Comparison of ENCODE assay signal across 29 mouse cellular contexts in the genomic region with DNA sequence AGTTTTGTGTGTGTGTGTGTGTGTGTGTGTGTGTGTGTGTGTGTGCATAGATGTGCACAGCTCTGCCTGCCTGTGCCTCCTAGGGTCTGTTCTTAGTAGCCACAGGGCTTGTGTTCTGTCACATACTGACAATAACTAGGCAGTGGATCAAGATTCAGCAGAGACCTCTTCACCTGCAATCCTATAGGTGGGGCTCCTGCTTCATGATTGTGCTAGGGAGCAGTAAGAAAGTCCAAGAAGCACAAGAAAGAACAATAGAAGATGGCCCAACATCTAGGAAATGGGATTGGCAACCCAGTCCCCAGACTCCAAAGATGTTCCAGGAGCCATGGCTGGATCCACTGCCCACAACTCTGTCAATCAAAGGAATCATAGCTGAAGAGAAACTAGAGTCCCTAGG. TPM values are rescaled to one million over a fixed set of nuclear protein-coding genes. Genes with fewer than 3 reads are reported as not detected.
DNase-seq lines count a peak whose midpoint lies in the region; ATAC-seq and TF ChIP-seq lines count a peak whose summit lies in the region.
"Had no signal": no experiment of that assay in that cellular context is flagged by ENCODE, and none has a peak within 500 bp of the region (broad histone marks: within the 10 kb centered on the region; RNA-seq: fewer than 3 reads in every experiment).

No protein-coding gene starts in this region.

- no peaks in the 10 kb centered on the region for H3K79me2 ChIP-seq in CH12.LX (replicated peaks; ENCODE audit: control insufficient read depth, extremely low read depth, insufficient read depth, poor library complexity, severe bottlenecking)

- TF ChIP-seq EP300 in CH12.LX (IDR thresholded peaks at IDR 0.05; ENCODE audit: low read length) = no peak

- H3K4me1 ChIP-seq in kidney, postnatal 0 days (replicated peaks; ENCODE audit: insufficient read depth, low read length) = no peaks in the 10 kb centered on the region
- H3K4me1 ChIP-seq in kidney, embryonic 14.5 days (ENCODE audit: control insufficient read depth, insufficient read depth, low read length) = no peaks in the 10 kb centered on the region
- H3K4me1 ChIP-seq in CH12.LX (ENCODE audit: control insufficient read depth in 1 of 2, insufficient read depth in 2 of 2) = no peaks in the 10 kb centered on the region
- H3K4me1 ChIP-seq: intestine, embryonic 15.5 days; limb, embryonic 12.5 days; neural tube, embryonic 15.5 days had no signal

- H3K9ac ChIP-seq in kidney, postnatal 0 days (ENCODE audit: low read depth, low read length) = no peak overlapping the region
- H3K9ac ChIP-seq in kidney, embryonic 14.5 days (ENCODE audit: low read depth, low read length) = no peak overlapping the region
- no peak overlapping the region for H3K9ac ChIP-seq in CH12.LX (ENCODE audit: insufficient read depth, low read depth)
- H3K9ac ChIP-seq: forebrain, postnatal 0 days; hindbrain, embryonic 13.5 days; intestine, embryonic 15.5 days; kidney, embryonic 15.5 days; limb, embryonic 12.5 days; liver, postnatal 0 days; neural tube, embryonic 15.5 days had no signal

- no peak overlapping the region for H3K27ac ChIP-seq in kidney, postnatal 0 days
- H3K27ac ChIP-seq in kidney, embryonic 14.5 days (ENCODE audit: low read depth, low read length) = no peak overlapping the region
- H3K27ac ChIP-seq in CH12.LX (ENCODE audit: insufficient read depth, low read depth) = no peak overlapping the region
- H3K27ac ChIP-seq: embryonic facial prominence, embryonic 10.5 days; hindbrain, embryonic 13.5 days; intestine, embryonic 15.5 days; kidney, embryonic 15.5 days; limb, embryonic 12.5 days; macrophage; neural tube, embryonic 15.5 days had no signal

- H3K4me3 ChIP-seq in kidney, postnatal 0 days (replicated peaks; ENCODE audit: low read depth, low read length) = no peak overlapping the region
- H3K4me3 ChIP-seq in kidney, embryonic 14.5 days (ENCODE audit: low read length) = no peak overlapping the region
- no peak overlapping the region for H3K4me3 ChIP-seq in CH12.LX (replicated peaks in 1 of 3; ENCODE audit: low read depth in 2 of 3, low read length in 2 of 3, poor library complexity in 1 of 3)
- H3K4me3 ChIP-seq: embryonic facial prominence, embryonic 10.5 days; hindbrain, embryonic 13.5 days; intestine, embryonic 15.5 days; kidney, embryonic 15.5 days; limb, embryonic 12.5 days; neural tube, embryonic 15.5 days had no signal

- in situ Hi-C loops in CH12.LX (cut with MboI; ENCODE audit: low pct_ligation_motif_present, low pct_unique_long_range_greater_than_20kb, low sequenced_read_pairs) = loop anchor here (25.0 kb wide), 1 partner anchor 263 kb away; a partner anchor contains a TSS

- no peaks in the 10 kb centered on the region for H3K36me3 ChIP-seq in kidney, postnatal 0 days (ENCODE audit: insufficient read depth, low read length)
- H3K36me3 ChIP-seq in kidney, embryonic 14.5 days (ENCODE audit: control insufficient read depth, insufficient read depth, low read length) = no peaks in the 10 kb centered on the region
- H3K36me3 ChIP-seq in CH12.LX (replicated peaks in 1 of 2; ENCODE audit: control insufficient read depth in 1 of 2, insufficient read depth in 1 of 2, low read length in 1 of 2) = no peaks in the 10 kb centered on the region
- H3K36me3 ChIP-seq: embryonic facial prominence, embryonic 10.5 days; hindbrain, embryonic 13.5 days; intestine, embryonic 15.5 days; kidney, embryonic 15.5 days; limb, embryonic 12.5 days; neural tube, embryonic 15.5 days had no signal

- dilution Hi-C loops in CH12.LX (cut with MboI; ENCODE audit: extremely low pct_ligation_motif_present, extremely low pct_unique_long_range_greater_than_20kb, low sequenced_read_pairs) = no loop called here

- 0 out of 2 replicates have a peak, but pooled peaks have one; percentile 20 for TF ChIP-seq CTCF in kidney, postnatal 0 days (IDR thresholded peaks at IDR 0.05; ENCODE audit: low read depth)
- TF ChIP-seq CTCF in CH12.LX (conservative IDR thresholded peaks at IDR 0.05 in 1 of 2, IDR thresholded peaks at IDR 0.05 in 1 of 2; ENCODE audit: low read depth in 2 of 2, low read length in 2 of 2) = peak in 1 of 2 experiments; percentile 69; a peak in 3 of 4 replicates

- H3K9me3 ChIP-seq in kidney, postnatal 0 days (replicated peaks; ENCODE audit: low read length) = no peaks in the 10 kb centered on the region
- H3K9me3 ChIP-seq in kidney, embryonic 14.5 days (ENCODE audit: control insufficient read depth, low read length) = no peaks in the 10 kb centered on the region
- no peaks in the 10 kb centered on the region for H3K9me3 ChIP-seq in CH12.LX (replicated peaks; ENCODE audit: low read length)
- H3K9me3 ChIP-seq: embryonic facial prominence, embryonic 10.5 days; hindbrain, embryonic 13.5 days; intestine, embryonic 15.5 days; kidney, embryonic 15.5 days; limb, embryonic 12.5 days; neural tube, embryonic 15.5 days had no signal

- no peak for DNase-seq in kidney, postnatal 0 days (ENCODE audit: low spot score)
- peak; percentile 29 to 44 for DNase-seq in B cell, adult 2 months
- peak; percentile 16 for DNase-seq in CH12.LX (ENCODE audit: extremely low read depth)
- peak; percentile 11 for DNase-seq in thymus, postnatal 25 days
- no peak for DNase-seq in gastrocnemius, postnatal 14 days
- DNase-seq in adrenal gland, adult 8-10 months = no peak
- DNase-seq: adrenal gland, postnatal 10 days; cerebellum, adult 2 months; forebrain, postnatal 0 days; kidney, postnatal 4 days; liver, postnatal 0 days had no signal

- H3K4me2 ChIP-seq in kidney, postnatal 0 days (ENCODE audit: low read length) = no peak overlapping the region
- H3K4me2 ChIP-seq in kidney, embryonic 14.5 days (replicated peaks; ENCODE audit: low read depth, low read length) = no peak overlapping the region
- H3K4me2 ChIP-seq in CH12.LX (ENCODE audit: insufficient read depth, low read depth, poor library complexity, severe bottlenecking) = no peak overlapping the region
- H3K4me2 ChIP-seq: hindbrain, embryonic 13.5 days; intestine, embryonic 15.5 days; kidney, embryonic 15.5 days; limb, embryonic 12.5 days; liver, embryonic 11.5 days; neural tube, embryonic 15.5 days had no signal

- ATAC-seq in kidney, postnatal 0 days (replicated peaks; ENCODE audit: low FRiP score, low read depth) = no peak
- ATAC-seq in kidney, embryonic 14.5 days (ENCODE audit: low FRiP score, low TSS enrichment) = no peak
- ATAC-seq: activated CD4-positive, CD25-positive, alpha-beta regulatory T cell, adult 4 months; forebrain, postnatal 0 days; intestine, embryonic 15.5 days; liver, postnatal 0 days; lung, postnatal 0 days; midbrain, embryonic 16.5 days had no signal

- intact Hi-C loops in gastrocnemius, postnatal 14 days (cut with DNase I; ENCODE audit: low total_unique reads) = no loop called here

- H3K27me3 ChIP-seq in kidney, postnatal 0 days (ENCODE audit: insufficient read depth, low read length) = no peaks in the 10 kb centered on the region
- H3K27me3 ChIP-seq in kidney, embryonic 14.5 days (ENCODE audit: control insufficient read depth, insufficient read depth, low read length) = no peaks in the 10 kb centered on the region
- peaks cover 27% of the 10 kb centered on the region for H3K27me3 ChIP-seq in CH12.LX (replicated peaks)
- H3K27me3 ChIP-seq: hindbrain, embryonic 13.5 days; intestine, embryonic 15.5 days; kidney, embryonic 15.5 days; limb, embryonic 12.5 days; neural tube, embryonic 15.5 days had no signal

- peak; percentile 77 for TF ChIP-seq RAD21 in CH12.LX (IDR thresholded peaks at IDR 0.05; ENCODE audit: low read depth, low read length)

- no peak for TF ChIP-seq POLR2A in CH12.LX (IDR thresholded peaks at IDR 0.05; ENCODE audit: low read depth, low read length)

TF ChIP-seq in CH12.LX, 34 proteins besides CTCF, POLR2A, EP300 and RAD21:
- TF ChIP-seq GABPA (IDR thresholded peaks at IDR 0.05; ENCODE audit: insufficient replicate concordance, low read depth, low read length) (no peak), SMC3 (IDR thresholded peaks at IDR 0.05; ENCODE audit: low read depth, low read length) (peak; percentile 63), PAX5 (IDR thresholded peaks at IDR 0.05; ENCODE audit: low read length) (no peak), ELF1 (IDR thresholded peaks at IDR 0.05; ENCODE audit: low read depth, low read length) (peak; percentile 23; the same call in 1 of the 2 replicates)

RNA-seq across cellular contexts. Expression of a gene that starts 28.7 kb away (rescaled TPM):
- 12.8 and 13.1 TPM in 2 replicates for polyA plus RNA-seq in kidney, postnatal 0 days (2015; fragmentation: Nextera tagmentation; extraction: Ambion mirVana)
- polyA plus RNA-seq in kidney, embryonic 14.5 days (2014; fragmentation: Nextera tagmentation; extraction: Ambion mirVana) = 18.8 and 35.7 TPM in 2 replicates
- total RNA-seq in CH12.LX (2012; rRNA removed) (1.1 and 1.4 TPM in 2 replicates), CH12.LX (2014; rRNA removed) (1.9 and 2.1 TPM in 2 replicates)
- polyA plus RNA-seq in CH12.LX (2012; ENCODE audit: insufficient read length, low read depth) = 2.2 TPM in 2 replicates
- 1 to 10 TPM; 6.8 to 8.0 TPM for total RNA-seq in gastrocnemius, postnatal 14 days (2021)
- 1 to 10 TPM; 5.7 to 9.9 (median 7.6) TPM for total RNA-seq in adrenal gland, adult 8-10 months (2022)

RNA-seq across cellular contexts. Expression of a gene that starts 42.5 kb away (rescaled TPM):
- 0.70 and 0.82 TPM in 2 replicates for polyA plus RNA-seq in kidney, postnatal 0 days (2015; fragmentation: Nextera tagmentation; extraction: Ambion mirVana)
- polyA plus RNA-seq in kidney, embryonic 14.5 days (2014; fragmentation: Nextera tagmentation; extraction: Ambion mirVana) = 0.31 and 0.76 TPM in 2 replicates
- not detected in 2 replicates for total RNA-seq in CH12.LX (2012; rRNA removed)
- not detected in 2 replicates for total RNA-seq in CH12.LX (2014; rRNA removed)
- polyA plus RNA-seq in CH12.LX (2012; ENCODE audit: insufficient read length, low read depth) = not detected in 2 replicates
- 1 to 10 TPM in 1 of 2 experiments, under 1 TPM in 1; 0.92 to 1.0 TPM for total RNA-seq in gastrocnemius, postnatal 14 days (2021)
- 1 to 10 TPM; 1.0 to 1.5 (median 1.2) TPM for total RNA-seq in adrenal gland, adult 8-10 months (2022)
- total RNA-seq: MEL had no signal
- polyA plus RNA-seq: activated CD4-positive, CD25-positive, alpha-beta regulatory T cell, adult 4 months; macrophage; small intestine, adult 2 months had no signal

RNA-seq across cellular contexts. Expression of a gene that starts 51.6 kb away (rescaled TPM):
- not detected in 2 replicates for polyA plus RNA-seq in kidney, postnatal 0 days (2015; fragmentation: Nextera tagmentation; extraction: Ambion mirVana)
- not detected in 2 replicates for polyA plus RNA-seq in kidney, embryonic 14.5 days (2014; fragmentation: Nextera tagmentation; extraction: Ambion mirVana)
- 0.08 and 0.21 TPM in 2 replicates for total RNA-seq in CH12.LX (2012; rRNA removed)
- 0.23 and 0.42 TPM in 2 replicates for total RNA-seq in CH12.LX (2014; rRNA removed)
- polyA plus RNA-seq in CH12.LX (2012; ENCODE audit: insufficient read length, low read depth) = 0.74 and 1.0 TPM in 2 replicates
- not detected for total RNA-seq in gastrocnemius, postnatal 14 days (2021)
- not detected for total RNA-seq in adrenal gland, adult 8-10 months (2022)
- total RNA-seq: forebrain, postnatal 0 days; gastrocnemius, postnatal 4 days; heart, adult 8-10 months; heart, postnatal 25 days; left cerebral cortex, postnatal 14 days; MEL had no signal
- polyA plus RNA-seq: activated CD4-positive, CD25-positive, alpha-beta regulatory T cell, adult 4 months; cerebellum, adult 2 months; embryonic facial prominence, embryonic 10.5 days; forebrain, postnatal 0 days; hindbrain, embryonic 13.5 days; intestine, embryonic 15.5 days; kidney, embryonic 15.5 days; liver, postnatal 0 days; macrophage; midbrain, embryonic 16.5 days had no signal

Comparison
In these comparisons a context has a peak if more than half of its experiments do, and no peak if none do; other contexts are left out.
1. DNase-seq: peak in B cell, adult 2 months (2 of 2), CH12.LX (single experiment) and thymus, postnatal 25 days (single experiment); none in kidney, postnatal 0 days (single experiment), gastrocnemius, postnatal 14 days (single experiment) and adrenal gland, adult 8-10 months (single experiment).